Mouse (Mus musculus): ENCODE measurements around the gene Pole4. TPM values are rescaled to one million over a fixed set of nuclear protein-coding genes. Genes with fewer than 3 reads are reported as not detected.

Pole4 gene
- total RNA-seq (2021) (10 to 100 TPM; 15.5 to 16.7 TPM), polyA plus RNA-seq (2012; rRNA removed) (9.2 and 19.5 TPM in 2 replicates)
- long read RNA-seq, transcript Pole4-201 (4 exons, 1,769 nt), result major isoform, 12 of 14 reads
- long read RNA-seq, partial matches to known transcripts, result 1 of 14 reads
- long read RNA-seq, other reads (novel, unspliced or antisense), result 0 of 14 reads

GRCm38 (mm10) chr6:82705221-82705620, at the start of gene Pole4:
TSS of gene Pole4 (minus strand) at chr6:82705365.
- Histone ChIP-seq H3K27me3 (ENCODE audit: control insufficient read depth, insufficient read depth, low read length) (no peaks in the 10 kb centered on the region), H3K9ac (ENCODE audit: low read depth, low read length) (no peak within 1 kb of the TSS), H3K79me2 (replicated peaks; ENCODE audit: control insufficient read depth, insufficient read depth, low read length) (no peaks in the 10 kb centered on the region), H3K27ac (no peak within 1 kb of the TSS), H3K4me3 (no peak within 1 kb of the TSS), H3K4me1 (ENCODE audit: control insufficient read depth, insufficient read depth, low read length) (no peaks in the 10 kb centered on the region), H3K36me3 (ENCODE audit: control insufficient read depth, insufficient read depth, low read length) (no peaks in the 10 kb centered on the region)
- no peak for DNase-seq
- intact Hi-C loops (cut with DNase I), result no loop called here
- TF ChIP-seq CTCF (IDR thresholded peaks at IDR 0.05) (no peak), POLR2A (IDR thresholded peaks at IDR 0.05; ENCODE audit: insufficient read depth, low read depth, low read length) (no peak), EP300 (IDR thresholded peaks at IDR 0.05; ENCODE audit: insufficient read depth, low read depth, low read length) (no peak)
- 74% methylated on average over 5 of the region's 5 CpGs for WGBS

GRCm38 (mm10) chr6:82754769-82755168, 49.6 kb upstream of the Pole4 start:
- Histone ChIP-seq H3K27ac (peak overlapping the region; percentile 93), H3K79me2 (replicated peaks; ENCODE audit: control insufficient read depth, insufficient read depth, low read length) (no peaks in the 10 kb centered on the region), H3K36me3 (ENCODE audit: control insufficient read depth, insufficient read depth, low read length) (peaks cover 12% of the 10 kb centered on the region), H3K4me3 (no peak overlapping the region), H3K4me1 (ENCODE audit: control insufficient read depth, insufficient read depth, low read length) (peaks cover 11% of the 10 kb centered on the region), H3K27me3 (ENCODE audit: control insufficient read depth, insufficient read depth, low read length) (no peaks in the 10 kb centered on the region), H3K9ac (ENCODE audit: low read depth, low read length) (no peak overlapping the region)
- 77% methylated on average over 6 of the region's 6 CpGs for WGBS
- DNase-seq, result no peak
- intact Hi-C loops (cut with DNase I), result loop anchor here (2.0 to 5.0 kb wide), 2 partner anchors 18 to 108 kb away; no protein-coding TSS in a partner anchor
- TF ChIP-seq EP300 (IDR thresholded peaks at IDR 0.05; ENCODE audit: insufficient read depth, low read depth, low read length) (no peak), POLR2A (IDR thresholded peaks at IDR 0.05; ENCODE audit: insufficient read depth, low read depth, low read length) (no peak), CTCF (IDR thresholded peaks at IDR 0.05) (no peak)

- intact Hi-C loops (cut with DNase I), result loop anchor here (2.0 to 5.0 kb wide), 2 partner anchors 19 to 109 kb away; no protein-coding TSS in a partner anchor
- Histone ChIP-seq H3K4me3 (no peak overlapping the region), H3K27ac (peak overlapping the region; percentile 93), H3K4me1 (ENCODE audit: control insufficient read depth, insufficient read depth, low read length) (peaks cover 11% of the 10 kb centered on the region), H3K79me2 (replicated peaks; ENCODE audit: control insufficient read depth, insufficient read depth, low read length) (no peaks in the 10 kb centered on the region), H3K9ac (ENCODE audit: low read depth, low read length) (peak overlapping the region; percentile 45), H3K27me3 (ENCODE audit: control insufficient read depth, insufficient read depth, low read length) (no peaks in the 10 kb centered on the region), H3K36me3 (ENCODE audit: control insufficient read depth, insufficient read depth, low read length) (peaks cover 8% of the 10 kb centered on the region)
- WGBS, result 66% methylated on average over 14 of the region's 14 CpGs
- peak in 1 of 2 experiments; percentile 55 for DNase-seq
- TF ChIP-seq EP300 (IDR thresholded peaks at IDR 0.05; ENCODE audit: insufficient read depth, low read depth, low read length), result peak; percentile 71; the same call in 1 of the 2 replicates
- peak; percentile 51 for TF ChIP-seq CTCF (IDR thresholded peaks at IDR 0.05)
- peak; percentile 45; the same call in 1 of the 2 replicates for TF ChIP-seq POLR2A (IDR thresholded peaks at IDR 0.05; ENCODE audit: insufficient read depth, low read depth, low read length)
Measured at GRCm38 (mm10) chr6:82753638-82754361, 48.6 kb upstream of the Pole4 start.

- H3K9ac ChIP-seq (ENCODE audit: low read depth, low read length), result peak overlapping the region; percentile 66
- DNase-seq, result peak; percentile 55 to 64
- H3K36me3 ChIP-seq (ENCODE audit: control insufficient read depth, insufficient read depth, low read length), result peaks cover 8% of the 10 kb centered on the region
- 36% methylated on average over 11 of the region's 11 CpGs for WGBS
- no peak overlapping the region for H3K4me3 ChIP-seq
- intact Hi-C loops (cut with DNase I), result loop anchor here (5.0 kb wide), 1 partner anchor 109 kb away; no protein-coding TSS in a partner anchor
- no peak for TF ChIP-seq POLR2A (IDR thresholded peaks at IDR 0.05; ENCODE audit: insufficient read depth, low read depth, low read length)
- TF ChIP-seq CTCF (IDR thresholded peaks at IDR 0.05), result no peak
- TF ChIP-seq EP300 (IDR thresholded peaks at IDR 0.05; ENCODE audit: insufficient read depth, low read depth, low read length), result no peak
- H3K27me3 ChIP-seq (ENCODE audit: control insufficient read depth, insufficient read depth, low read length), result no peaks in the 10 kb centered on the region
- H3K79me2 ChIP-seq (replicated peaks; ENCODE audit: control insufficient read depth, insufficient read depth, low read length), result no peaks in the 10 kb centered on the region
- peak overlapping the region; percentile 93 for H3K27ac ChIP-seq
- peaks cover 11% of the 10 kb centered on the region for H3K4me1 ChIP-seq (ENCODE audit: control insufficient read depth, insufficient read depth, low read length)
Measured at GRCm38 (mm10) chr6:82753061-82753460, 47.9 kb upstream of the Pole4 start.

GRCm38 (mm10) chr6:82751791-82752190, 46.6 kb upstream of the Pole4 start:
- H3K79me2 ChIP-seq (replicated peaks; ENCODE audit: control insufficient read depth, insufficient read depth, low read length), result no peaks in the 10 kb centered on the region
- TF ChIP-seq POLR2A (IDR thresholded peaks at IDR 0.05; ENCODE audit: insufficient read depth, low read depth, low read length) (peak; percentile 55; the same call in 1 of the 2 replicates), CTCF (IDR thresholded peaks at IDR 0.05) (no peak), EP300 (IDR thresholded peaks at IDR 0.05; ENCODE audit: insufficient read depth, low read depth, low read length) (peak; percentile 82)
- H3K36me3 ChIP-seq (ENCODE audit: control insufficient read depth, insufficient read depth, low read length), result peaks cover 5% of the 10 kb centered on the region
- intact Hi-C loops (cut with DNase I), result loop anchor here (5.0 kb wide), 1 partner anchor 111 kb away; no protein-coding TSS in a partner anchor
- WGBS, result 65% methylated on average over 7 of the region's 7 CpGs
- H3K27ac ChIP-seq, result peak overlapping the region; percentile 93
- peak overlapping the region; percentile 47 for H3K9ac ChIP-seq (ENCODE audit: low read depth, low read length)
- no peaks in the 10 kb centered on the region for H3K27me3 ChIP-seq (ENCODE audit: control insufficient read depth, insufficient read depth, low read length)
- H3K4me3 ChIP-seq, result no peak overlapping the region
- peak in 1 of 2 experiments; percentile 69 for DNase-seq
- H3K4me1 ChIP-seq (ENCODE audit: control insufficient read depth, insufficient read depth, low read length), result peaks cover 9% of the 10 kb centered on the region

Data from heart, adult 2 months (tissue).